Mouse (Mus musculus) mature B cell (primary cell): ENCODE measurements around the gene Cygb.
"Not testable (repeated sequence)": the region's sequence is repeated elsewhere in the genome, so short reads cannot be mapped to it uniquely, and the experiment has no call there.

Source experiments
- in situ Hi-C: fragments of 300-500 bp; cut with MboI; formaldehyde crosslinking; loops from 2 replicates; pipeline ENCODE4 v1.14.3; 2019

Cygb gene

GRCm38 (mm10) chr11:116654255-116654821 is at the start of gene Cygb:
TSS of gene Cygb (minus strand) at chr11:116654313.
- in situ Hi-C loops = no loop called here

- in situ Hi-C loops = no loop called here
Observed at GRCm38 (mm10) chr11:116701377-116701841, 47.3 kb upstream of the Cygb start.

- in situ Hi-C loops = no loop called here
Observed at GRCm38 (mm10) chr11:116697521-116697920, 43.4 kb upstream of the Cygb start.

GRCm38 (mm10) chr11:116696426-116696825 is 42.3 kb upstream of the Cygb start:
- in situ Hi-C loops = no loop called here

- in situ Hi-C loops = no loop called here
Observed at GRCm38 (mm10) chr11:116695194-116695880, 41.2 kb upstream of the Cygb start.

GRCm38 (mm10) chr11:116694250-116695193 is 40.4 kb upstream of the Cygb start:
- in situ Hi-C loops = no loop called here

- in situ Hi-C loops = no loop called here
Observed at GRCm38 (mm10) chr11:116693899-116694249, 39.8 kb upstream of the Cygb start.

GRCm38 (mm10) chr11:116690701-116691575 is 36.8 kb upstream of the Cygb start:
- in situ Hi-C loops = no loop called here

GRCm38 (mm10) chr11:116689622-116690021 is 35.5 kb upstream of the Cygb start:
- in situ Hi-C loops = no loop called here

GRCm38 (mm10) chr11:116687897-116688296 is 33.8 kb upstream of the Cygb start:
- in situ Hi-C loops = no loop called here

GRCm38 (mm10) chr11:116685729-116686128 is 31.6 kb upstream of the Cygb start:
- in situ Hi-C loops = no loop called here

GRCm38 (mm10) chr11:116683777-116684176 is 29.7 kb upstream of the Cygb start:
- in situ Hi-C loops = no loop called here

GRCm38 (mm10) chr11:116682501-116683144 is 28.5 kb upstream of the Cygb start:
- in situ Hi-C loops = no loop called here

- in situ Hi-C loops = no loop called here
Observed at GRCm38 (mm10) chr11:116681147-116681546, 27.0 kb upstream of the Cygb start.

- in situ Hi-C loops = no loop called here
Observed at GRCm38 (mm10) chr11:116680321-116681091, 26.4 kb upstream of the Cygb start.

- in situ Hi-C loops = no loop called here
Observed at GRCm38 (mm10) chr11:116679148-116679547, 25.0 kb upstream of the Cygb start.

- in situ Hi-C loops = no loop called here
Observed at GRCm38 (mm10) chr11:116677711-116678441, 23.8 kb upstream of the Cygb start.

GRCm38 (mm10) chr11:116676175-116676976 is 22.3 kb upstream of the Cygb start:
- in situ Hi-C loops = no loop called here

- in situ Hi-C loops = not testable (repeated sequence)
Observed at GRCm38 (mm10) chr11:116675429-116675828, 21.3 kb upstream of the Cygb start.
